Mouse (Mus musculus) left cerebral cortex, adult 2 months (tissue): ENCODE data around the gene Gstk1. TPM values are rescaled to one million over a fixed set of nuclear protein-coding genes. Genes with fewer than 3 reads are reported as not detected.
A peak's percentile ranks its signal among the peaks of the same experiment; 100 is the strongest.

Experiments used
- DNase-seq, 2 experiments: peaks; one replicate each; pipeline ENCODE4 v3.0.0; 2021 to 2022; ENCODE audit warnings: low spot score in 2 of 2, mixed read lengths in 1 of 2; ENCODE audit errors: extremely low spot score in 1 of 2
- H3K27ac ChIP-seq: fragments of 200-600 bp; 2 replicates; pipeline ENCODE4 v1.8.1; 2022
- H3K4me3 ChIP-seq: fragments of 200-600 bp; 2 replicates; pipeline ENCODE4 v1.8.1; 2022
- CTCF ChIP-seq: fragments of 200-600 bp; IDR thresholded peaks from 2 replicates; pipeline ENCODE4 v1.8.1; 2022; ENCODE audit warnings: antibody characterized with exemption, mild to moderate bottlenecking, moderate library complexity
- intact Hi-C: fragments of 180-260 bp; cut with DNase I; formaldehyde crosslinking; loops from one replicate; pipeline ENCODE4 v1.15.1; 2025
- long read RNA-seq, 2 experiments: library from polyadenylated mRNA; stranded (forward); transcript quantifications; one replicate each; pipeline ENCODE4 v2.0.0; 2021; ENCODE audit warnings: borderline mapping rate in 2 of 2
- total RNA-seq, 2 experiments: library from RNA; stranded (reverse); gene quantifications; 2 replicates each; pipeline ENCODE4 v1.2.3; 2021

Gene Gstk1
- 10 to 100 TPM in 1 of 2 experiments, 1 to 10 TPM in 1; 9.0 to 10.0 TPM for total RNA-seq
- long read RNA-seq, experiment 1, transcript Gstk1-201 (8 exons, 930 nt) = major isoform, 6 of 7 reads
- long read RNA-seq, experiment 1, partial matches to known transcripts = 0 of 7 reads
- long read RNA-seq, experiment 1, other reads (novel, unspliced or antisense) = 1 of 7 reads
- long read RNA-seq, experiment 2, partial matches to known transcripts = 0 of 4 reads
- long read RNA-seq, experiment 2, other reads (novel, unspliced or antisense) = 2 of 4 reads

DNA sequence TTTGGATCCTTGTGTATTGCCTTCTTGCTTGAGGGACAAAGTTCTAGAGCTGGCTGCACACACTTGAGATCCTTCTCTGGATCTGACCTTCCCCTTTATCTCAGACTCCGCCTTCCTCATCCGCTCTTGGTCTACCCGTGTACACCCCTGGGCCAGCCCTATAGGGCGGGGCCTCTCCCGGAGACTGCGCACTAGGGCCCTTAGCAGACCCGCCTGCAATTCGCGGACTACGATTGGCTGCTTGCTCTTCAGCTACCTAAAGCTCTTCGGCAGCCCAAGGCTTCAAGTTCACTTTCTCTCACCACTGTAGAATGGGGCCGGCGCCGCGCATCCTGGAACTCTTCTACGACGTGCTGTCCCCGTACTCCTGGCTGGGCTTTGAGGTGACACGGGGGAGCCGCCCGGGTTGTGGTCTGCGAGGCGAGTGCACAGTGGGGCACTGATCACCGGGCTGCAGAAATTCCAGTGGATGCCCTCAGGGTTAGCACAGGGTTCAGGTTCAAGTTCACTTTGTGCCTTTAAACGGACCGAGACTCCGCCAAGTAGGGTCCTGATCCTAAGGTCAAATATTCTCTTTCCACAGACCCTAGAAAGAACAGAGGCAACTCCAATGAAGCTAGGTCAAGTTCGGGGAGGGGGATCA is at the start of gene Gstk1:
TSS of gene Gstk1 (plus strand) at position 225 of the 643 bp plus-strand sequence.
- intact Hi-C loops = no loop called here
- Histone ChIP-seq H3K4me3 (peak within 1 kb of the TSS; percentile 64), H3K27ac (peak within 1 kb of the TSS; percentile 47; the same call in 1 of the 2 replicates)
- peak; percentile 51 to 70 for DNase-seq
- no peak for TF ChIP-seq CTCF

- Histone ChIP-seq H3K4me3 (no peak overlapping the region), H3K27ac (no peak overlapping the region)
- peak in 1 of 2 experiments; percentile 18 for DNase-seq
- intact Hi-C loops = loop anchor here (1.0 to 5.0 kb wide), 2 partner anchors 420 to 436 kb away; partner anchors contain the start of gene Olfr459
- TF ChIP-seq CTCF = peak; percentile 66
Observed at GRCm38 (mm10) chr6:42197710-42198109, 48.0 kb upstream of the Gstk1 start.

- intact Hi-C loops = loop anchor here (5.0 kb wide), 1 partner anchor 422 kb away; the partner anchor contains the start of gene Olfr459
- no peak for TF ChIP-seq CTCF
- H3K27ac ChIP-seq = no peak overlapping the region
- no peak for DNase-seq
- H3K4me3 ChIP-seq = no peak overlapping the region
Observed at GRCm38 (mm10) chr6:42199498-42199897, 46.2 kb upstream of the Gstk1 start.

- Histone ChIP-seq H3K27ac (no peak within 1 kb of the TSS), H3K4me3 (no peak within 1 kb of the TSS)
- intact Hi-C loops = no loop called here
- no peak for DNase-seq
- TF ChIP-seq CTCF = no peak
Observed at GRCm38 (mm10) chr6:42215028-42215427, 30.7 kb upstream of the Gstk1 start, which contains the start of gene Tas2r144. Gene Tas2r144, plus strand, starts transcription at chr6:42215328.

GRCm38 (mm10) chr6:42222286-42222685 is 23.4 kb upstream of the Gstk1 start:
- intact Hi-C loops = loop anchor here (10.0 kb wide), 1 partner anchor 1073 kb away; no protein-coding TSS in a partner anchor

GRCm38 (mm10) chr6:42225046-42225445 is 20.7 kb upstream of the Gstk1 start:
- H3K27ac ChIP-seq = no peak overlapping the region
- TF ChIP-seq CTCF = no peak
- H3K4me3 ChIP-seq = no peak overlapping the region
- intact Hi-C loops = loop anchor here (5.0 to 10.0 kb wide), 3 partner anchors 147 to 1070 kb away; partner anchors contain the start of gene Epha1
- no peak for DNase-seq

More at GRCm38 (mm10) chr6:42222286-42222685, 23.4 kb upstream of the Gstk1 start:
- no peak overlapping the region for H3K27ac ChIP-seq
- DNase-seq = no peak
- TF ChIP-seq CTCF = no peak
- H3K4me3 ChIP-seq = no peak overlapping the region

GRCm38 (mm10) chr6:42227240-42228101 is 18.3 kb upstream of the Gstk1 start:
- peak; percentile 53 to 68 for DNase-seq
- intact Hi-C loops = loop anchor here (1.0 to 10.0 kb wide), 6 partner anchors 30 to 1067 kb away; partner anchors contain the start of genes Epha1 and Fam131b
- Histone ChIP-seq H3K27ac (no peak overlapping the region), H3K4me3 (no peak overlapping the region)
- peak; percentile 77 for TF ChIP-seq CTCF

DNA sequence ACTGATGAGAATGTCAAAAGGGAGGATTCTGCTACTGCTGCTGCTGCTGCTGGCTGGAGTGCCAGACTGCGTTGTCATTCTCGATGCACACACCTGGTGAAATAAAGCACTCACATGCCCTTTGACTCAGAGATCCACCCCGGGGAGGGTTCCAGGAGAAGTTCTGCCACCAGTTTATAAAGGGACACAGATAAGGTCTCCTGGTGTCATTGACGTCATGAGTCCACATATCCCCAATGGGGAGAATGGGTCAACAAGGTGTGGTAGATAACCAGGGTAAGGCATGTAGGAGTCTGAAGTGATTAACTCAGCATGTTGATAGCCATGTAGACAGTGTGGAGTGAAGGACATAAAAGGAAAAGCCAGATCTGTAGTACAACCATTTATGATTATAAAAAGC is 16.1 kb upstream of the Gstk1 start:
- intact Hi-C loops = loop anchor here (1.0 to 10.0 kb wide), 4 partner anchors 35 to 1065 kb away; partner anchors contain the start of genes Casp2 and Epha1
- no peak for DNase-seq
- no peak for TF ChIP-seq CTCF

DNA sequence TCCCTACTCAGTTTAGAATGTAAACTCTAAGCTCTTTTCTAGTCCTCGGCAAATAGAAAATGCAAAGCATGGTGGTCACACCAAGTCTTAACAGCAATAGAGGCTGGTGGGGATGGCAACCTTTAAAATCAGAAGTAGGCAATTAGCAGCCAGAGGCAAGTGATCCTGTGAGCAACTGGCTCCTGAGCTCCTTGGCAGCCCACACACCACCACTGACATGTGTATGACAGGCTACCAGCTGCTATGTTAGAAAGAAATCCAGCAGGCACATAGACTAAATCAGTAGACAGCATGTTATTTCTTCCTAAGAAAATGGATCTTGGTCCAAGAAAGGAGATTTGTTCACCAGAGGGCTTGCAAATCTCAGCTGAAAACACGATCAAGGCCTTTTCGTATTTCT is 14.5 kb upstream of the Gstk1 start:
- Histone ChIP-seq H3K4me3 (no peak overlapping the region), H3K27ac (peak overlapping the region; percentile 69)
- no peak for DNase-seq
- intact Hi-C loops = no loop called here
- TF ChIP-seq CTCF = no peak

More for the DNA sequence above, 16.1 kb upstream of the Gstk1 start:
- Histone ChIP-seq H3K27ac (no peak overlapping the region), H3K4me3 (no peak overlapping the region)

- no peak for TF ChIP-seq CTCF
- DNase-seq = no peak
- intact Hi-C loops = no loop called here
- no peak overlapping the region for H3K4me3 ChIP-seq
- H3K27ac ChIP-seq = peak overlapping the region; percentile 36; the same call in 1 of the 2 replicates
Observed at GRCm38 (mm10) chr6:42237276-42237805, 8.4 kb upstream of the Gstk1 start.
